Mouse (Mus musculus) intestine, embryonic 16.5 days (tissue): ENCODE data around the gene Olfr603. TPM values are rescaled to one million over a fixed set of nuclear protein-coding genes. Genes with fewer than 3 reads are reported as not detected.
"Not testable (repeated sequence)": the region's sequence is repeated elsewhere in the genome, so short reads cannot be mapped to it uniquely, and the experiment has no call there.

Experiments
- ATAC-seq: fragments of 200-750 bp; cut with Nextera tagmentation; 2 replicates; pipeline ENCODE4 v1.8.0; 2017; ENCODE audit warnings: moderate TSS enrichment, moderate library complexity
- H3K27ac ChIP-seq: fragments of 300-500 bp; sonication (generic); 2 replicates; pipeline ENCODE4 v1.5.1; 2014; ENCODE audit warnings: mild to moderate bottlenecking, low read length
- H3K27me3 ChIP-seq: fragments of 300-500 bp; sonication (generic); replicated peaks from 2 replicates; pipeline ENCODE4 v1.6.1; 2014; ENCODE audit warnings: low read length, control low read depth, mixed read lengths; ENCODE audit not compliant: control insufficient read depth, insufficient read depth
- H3K36me3 ChIP-seq: fragments of 300-500 bp; sonication (generic); 2 replicates; pipeline ENCODE4 v1.6.1; 2014; ENCODE audit warnings: low read length, control low read depth; ENCODE audit not compliant: control insufficient read depth, insufficient read depth
- H3K4me1 ChIP-seq: fragments of 300-500 bp; sonication (generic); 2 replicates; pipeline ENCODE4 v1.6.1; 2014; ENCODE audit warnings: low read length, control low read depth, mixed read lengths; ENCODE audit not compliant: control insufficient read depth, insufficient read depth
- H3K4me2 ChIP-seq: fragments of 300-500 bp; sonication (generic); 2 replicates; pipeline ENCODE4 v1.6.1; 2014; ENCODE audit warnings: low read depth, low read length, control low read depth
- H3K4me3 ChIP-seq: fragments of 300-500 bp; sonication (generic); 2 replicates; pipeline ENCODE4 v1.5.1; 2014; ENCODE audit warnings: mild to moderate bottlenecking, low read length
- H3K9ac ChIP-seq: fragments of 300-500 bp; sonication (generic); 2 replicates; pipeline ENCODE4 v1.6.1; 2014; ENCODE audit warnings: low read depth, low read length
- H3K9me3 ChIP-seq: fragments of 300-500 bp; sonication (generic); 2 replicates; pipeline ENCODE4 v1.6.1; 2016; ENCODE audit warnings: low read length, control low read depth; ENCODE audit not compliant: control insufficient read depth
- WGBS: fragments of 180-500 bp; shearing (Covaris S2); extraction: QIAGEN DNeasy Blood & Tissue Kit; methylation state at CpG from one replicate; pipeline ENCODE4 v1.1.7; 2014; 5-methylcytosine and 5-hydroxymethylcytosine counted together
- polyA plus RNA-seq: library from polyadenylated mRNA; unstranded; fragments of >200 nt; fragmentation: Nextera tagmentation; extraction: Ambion mirVana; gene quantifications from 2 replicates; pipeline ENCODE4 v1.2.1, GENCODE M21; 2015

The Olfr603 gene
- polyA plus RNA-seq = not detected in 2 replicates

GRCm38 (mm10) chr7:103386077-103386476 is at the start of gene Olfr603:
TSS of gene Olfr603 (minus strand) at chr7:103386177.
- H3K4me3 ChIP-seq = no peak within 1 kb of the TSS
- no peaks in the 10 kb centered on the region for H3K36me3 ChIP-seq
- H3K9me3 ChIP-seq = no peaks in the 10 kb centered on the region
- H3K9ac ChIP-seq = no peak within 1 kb of the TSS
- H3K4me1 ChIP-seq = no peaks in the 10 kb centered on the region
- no peak within 1 kb of the TSS for H3K4me2 ChIP-seq
- no peak for ATAC-seq
- H3K27ac ChIP-seq = no peak within 1 kb of the TSS
- H3K27me3 ChIP-seq = no peaks in the 10 kb centered on the region

- ATAC-seq = not testable (repeated sequence)
- WGBS = 100% methylated on average over 1 of the region's 1 CpGs
Observed at GRCm38 (mm10) chr7:103414772-103415171, 28.8 kb upstream of the Olfr603 start, which contains the start of gene Usp17lc. TSS of gene Usp17lc (plus strand) at chr7:103415072.

GRCm38 (mm10) chr7:103406521-103407055 is 20.6 kb upstream of the Olfr603 start:
- WGBS = 54% methylated on average over 3 of the region's 3 CpGs
- ATAC-seq = peak; percentile 75

More at GRCm38 (mm10) chr7:103414772-103415171, 28.8 kb upstream of the Olfr603 start, which contains the start of gene Usp17lc:
- H3K4me2 ChIP-seq, H3K27ac ChIP-seq, H3K9me3 ChIP-seq, H3K36me3 ChIP-seq, H3K4me3 ChIP-seq, H3K27me3 ChIP-seq, H3K4me1 ChIP-seq, H3K9ac ChIP-seq: not testable (repeated sequence)

GRCm38 (mm10) chr7:103398981-103399380 is 13.0 kb upstream of the Olfr603 start:
- H3K9me3 ChIP-seq = no peaks in the 10 kb centered on the region
- 24% methylated on average over 1 of the region's 1 CpGs for WGBS
- no peaks in the 10 kb centered on the region for H3K4me1 ChIP-seq
- no peak overlapping the region for H3K9ac ChIP-seq
- no peak overlapping the region for H3K4me3 ChIP-seq
- H3K4me2 ChIP-seq = no peak overlapping the region
- H3K27me3 ChIP-seq = no peaks in the 10 kb centered on the region
- no peak for ATAC-seq
- H3K27ac ChIP-seq = no peak overlapping the region
- no peaks in the 10 kb centered on the region for H3K36me3 ChIP-seq

More at GRCm38 (mm10) chr7:103406521-103407055, 20.6 kb upstream of the Olfr603 start:
- H3K4me2 ChIP-seq, H3K4me1 ChIP-seq, H3K9me3 ChIP-seq, H3K27me3 ChIP-seq, H3K4me3 ChIP-seq, H3K27ac ChIP-seq, H3K36me3 ChIP-seq, H3K9ac ChIP-seq: not testable (repeated sequence)

- Histone ChIP-seq H3K4me1 (no peaks in the 10 kb centered on the region), H3K4me3 (no peak overlapping the region), H3K27me3 (no peaks in the 10 kb centered on the region), H3K4me2 (no peak overlapping the region), H3K9ac (no peak overlapping the region), H3K36me3 (no peaks in the 10 kb centered on the region), H3K27ac (no peak overlapping the region), H3K9me3 (no peaks in the 10 kb centered on the region)
- ATAC-seq = no peak
Observed at GRCm38 (mm10) chr7:103397758-103398157, 11.8 kb upstream of the Olfr603 start.

GRCm38 (mm10) chr7:103362555-103362954 is 23.4 kb downstream of the Olfr603 start, which contains the start of gene Olfr601:
TSS of gene Olfr601 (minus strand) at chr7:103362655.
- no peaks in the 10 kb centered on the region for H3K36me3 ChIP-seq
- WGBS = 90% methylated on average over 1 of the region's 1 CpGs

GRCm38 (mm10) chr7:103349569-103349968 is 36.4 kb downstream of the Olfr603 start, which contains the start of gene Olfr600:
TSS of gene Olfr600 (minus strand) at chr7:103349669.
- ATAC-seq = no peak

More at GRCm38 (mm10) chr7:103362555-103362954, 23.4 kb downstream of the Olfr603 start, which contains the start of gene Olfr601:
- H3K4me2 ChIP-seq = no peak within 1 kb of the TSS
- ATAC-seq = no peak
- H3K4me1 ChIP-seq = no peaks in the 10 kb centered on the region
- H3K4me3 ChIP-seq = no peak within 1 kb of the TSS
- no peaks in the 10 kb centered on the region for H3K9me3 ChIP-seq
- H3K27me3 ChIP-seq = no peaks in the 10 kb centered on the region
- H3K9ac ChIP-seq = no peak within 1 kb of the TSS
- no peak within 1 kb of the TSS for H3K27ac ChIP-seq

GRCm38 (mm10) chr7:103335617-103336016 is 50.4 kb downstream of the Olfr603 start, which contains the start of gene Olfr599:
TSS of gene Olfr599 (plus strand) at chr7:103335917.
- ATAC-seq = no peak
- Histone ChIP-seq H3K9ac (no peak within 1 kb of the TSS), H3K4me2 (no peak within 1 kb of the TSS), H3K4me3 (no peak within 1 kb of the TSS), H3K9me3 (no peaks in the 10 kb centered on the region), H3K36me3 (no peaks in the 10 kb centered on the region), H3K27me3 (no peaks in the 10 kb centered on the region), H3K27ac (no peak within 1 kb of the TSS), H3K4me1 (no peaks in the 10 kb centered on the region)
- 84% methylated on average over 1 of the region's 1 CpGs for WGBS

More at GRCm38 (mm10) chr7:103349569-103349968, 36.4 kb downstream of the Olfr603 start, which contains the start of gene Olfr600:
- Histone ChIP-seq H3K9ac (no peak within 1 kb of the TSS), H3K27ac (no peak within 1 kb of the TSS), H3K4me3 (no peak within 1 kb of the TSS), H3K36me3 (no peaks in the 10 kb centered on the region), H3K27me3 (no peaks in the 10 kb centered on the region), H3K9me3 (no peaks in the 10 kb centered on the region), H3K4me2 (no peak within 1 kb of the TSS), H3K4me1 (no peaks in the 10 kb centered on the region)
